Mouse (Mus musculus) heart, embryonic 16.5 days (tissue): ENCODE data around the gene Ltbp2. TPM values are rescaled to one million over a fixed set of nuclear protein-coding genes. Genes with fewer than 3 reads are reported as not detected.

Source experiments
- ATAC-seq: fragments of 200-750 bp; cut with Nextera tagmentation; replicated peaks from 2 replicates; pipeline ENCODE4 v1.8.0; 2017; ENCODE audit warnings: moderate number of reproducible peaks; ENCODE audit not compliant: insufficient read depth, low FRiP score; ENCODE audit errors: extremely low read depth
- H3K27ac ChIP-seq: fragments of 300-500 bp; sonication (generic); 2 replicates; pipeline ENCODE4 v1.5.1; 2014; ENCODE audit warnings: mild to moderate bottlenecking, low read length, control low read depth, moderate library complexity
- H3K27me3 ChIP-seq: fragments of 300-500 bp; sonication (generic); 2 replicates; pipeline ENCODE4 v1.6.1; 2014; ENCODE audit warnings: low read length, mixed read lengths; ENCODE audit not compliant: control insufficient read depth, insufficient read depth
- H3K36me3 ChIP-seq: fragments of 300-500 bp; sonication (generic); 2 replicates; pipeline ENCODE4 v1.6.1; 2014; ENCODE audit not compliant: control insufficient read depth, insufficient read depth
- H3K4me1 ChIP-seq: fragments of 300-500 bp; sonication (generic); 2 replicates; pipeline ENCODE4 v1.6.1; 2014; ENCODE audit warnings: low read length, mixed read lengths; ENCODE audit not compliant: control insufficient read depth, insufficient read depth
- H3K4me2 ChIP-seq: fragments of 300-500 bp; sonication (generic); 2 replicates; pipeline ENCODE4 v1.6.1; 2014; ENCODE audit warnings: low read depth, mild to moderate bottlenecking, control low read depth, low read length
- H3K4me3 ChIP-seq: fragments of 300-500 bp; sonication (generic); 2 replicates; pipeline ENCODE4 v1.5.1; 2014; ENCODE audit warnings: mild to moderate bottlenecking, control low read depth, low read length
- H3K9ac ChIP-seq: fragments of 300-500 bp; sonication (generic); 2 replicates; pipeline ENCODE4 v1.6.1; 2014; ENCODE audit warnings: low read length, control low read depth
- H3K9me3 ChIP-seq: fragments of 300-500 bp; sonication (generic); replicated peaks from 2 replicates; pipeline ENCODE4 v1.6.1; 2016; ENCODE audit warnings: low read length; ENCODE audit not compliant: control insufficient read depth
- WGBS: fragments of 180-500 bp; shearing (Covaris S2); extraction: QIAGEN DNeasy Blood & Tissue Kit; methylation state at CpG from one replicate; pipeline ENCODE4 v1.1.7; 2014; 5-methylcytosine and 5-hydroxymethylcytosine counted together
- polyA plus RNA-seq: library from polyadenylated mRNA; unstranded; fragments of >200 nt; fragmentation: Nextera tagmentation; extraction: Ambion mirVana; gene quantifications from 2 replicates; pipeline ENCODE4 v1.2.1, GENCODE M21; 2015

Gene Ltbp2
- polyA plus RNA-seq, 1 experiment from 2014 or later, result 5.9 TPM

DNA sequence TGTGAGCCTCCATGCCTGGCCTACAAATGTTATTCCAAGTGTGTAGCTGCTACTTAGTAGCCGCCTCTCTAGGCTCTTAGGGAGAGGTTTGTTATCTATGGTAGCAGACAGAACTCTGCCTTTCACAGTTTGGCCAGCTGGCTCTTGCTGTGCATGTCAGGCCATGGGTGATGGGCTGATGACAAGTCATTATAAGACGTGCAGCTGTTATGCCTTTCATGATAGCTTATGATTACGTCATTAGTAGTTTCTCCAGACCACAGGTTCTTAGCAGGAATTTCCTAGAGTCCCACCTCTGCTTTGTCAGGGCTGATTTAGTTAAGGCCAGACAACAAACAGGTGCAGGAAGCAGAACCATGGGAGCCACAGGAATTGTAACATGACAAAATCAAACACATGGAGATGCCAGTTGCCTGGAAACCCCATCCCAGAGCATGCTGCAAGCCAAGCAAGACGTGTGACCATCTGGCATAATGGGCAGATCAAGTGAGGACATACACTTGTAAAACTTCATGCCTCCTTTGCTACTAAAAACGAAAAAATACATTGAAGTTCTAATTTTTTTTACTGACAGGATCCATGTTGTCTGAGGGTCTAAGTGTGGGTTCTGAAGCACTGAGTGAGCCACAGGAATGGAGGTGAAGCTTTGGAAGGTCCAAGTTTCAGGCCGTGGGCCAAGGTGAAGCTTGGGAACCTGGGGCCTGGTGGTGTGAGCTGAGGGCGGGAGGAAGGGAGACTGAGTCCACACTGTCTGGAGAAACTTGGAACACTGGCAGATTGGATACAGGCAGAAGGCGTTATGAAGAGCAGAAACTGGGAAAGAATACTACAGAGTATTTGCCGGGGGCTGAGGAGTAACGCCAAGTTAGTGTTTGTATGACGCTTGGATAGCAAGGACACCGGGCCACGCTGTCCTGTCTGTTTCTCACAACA lies 56.8 kb downstream of the Ltbp2 start:
- no peaks in the 10 kb centered on the region for H3K36me3 ChIP-seq
- ATAC-seq, result no peak
- no peaks in the 10 kb centered on the region for H3K9me3 ChIP-seq
- H3K27ac ChIP-seq, result no peak overlapping the region
- peaks cover 31% of the 10 kb centered on the region for H3K27me3 ChIP-seq
- H3K4me2 ChIP-seq, result no peak overlapping the region
- 65% methylated on average over 13 of the region's 13 CpGs for WGBS
- H3K9ac ChIP-seq, result no peak overlapping the region
- H3K4me3 ChIP-seq, result no peak overlapping the region
- no peaks in the 10 kb centered on the region for H3K4me1 ChIP-seq

DNA sequence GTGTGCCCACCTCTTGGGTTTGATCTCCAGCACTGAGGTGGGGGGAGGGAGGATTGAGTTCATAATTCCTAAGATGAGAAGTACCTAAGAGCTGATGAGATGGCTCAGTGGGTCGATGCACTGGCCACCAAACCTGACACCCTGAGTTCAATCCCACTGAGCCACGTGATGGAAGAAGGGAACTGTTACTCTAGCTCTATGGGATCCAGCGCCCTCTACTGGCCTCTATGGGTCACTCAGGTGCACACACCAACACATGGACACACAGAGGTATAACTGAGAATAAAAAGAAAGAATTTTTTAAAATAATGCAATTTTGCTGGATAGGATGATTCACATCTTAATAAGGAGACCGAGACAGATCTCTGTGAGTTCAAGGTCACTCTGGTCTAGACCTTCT lies 57.8 kb downstream of the Ltbp2 start:
- H3K27ac ChIP-seq, result no peak overlapping the region
- H3K36me3 ChIP-seq, result no peaks in the 10 kb centered on the region
- no peak overlapping the region for H3K9ac ChIP-seq
- H3K27me3 ChIP-seq, result peaks cover 39% of the 10 kb centered on the region
- H3K9me3 ChIP-seq, result no peaks in the 10 kb centered on the region
- 62% methylated on average over 4 of the region's 4 CpGs for WGBS
- no peak overlapping the region for H3K4me2 ChIP-seq
- no peak for ATAC-seq
- no peak overlapping the region for H3K4me3 ChIP-seq
- no peaks in the 10 kb centered on the region for H3K4me1 ChIP-seq

DNA sequence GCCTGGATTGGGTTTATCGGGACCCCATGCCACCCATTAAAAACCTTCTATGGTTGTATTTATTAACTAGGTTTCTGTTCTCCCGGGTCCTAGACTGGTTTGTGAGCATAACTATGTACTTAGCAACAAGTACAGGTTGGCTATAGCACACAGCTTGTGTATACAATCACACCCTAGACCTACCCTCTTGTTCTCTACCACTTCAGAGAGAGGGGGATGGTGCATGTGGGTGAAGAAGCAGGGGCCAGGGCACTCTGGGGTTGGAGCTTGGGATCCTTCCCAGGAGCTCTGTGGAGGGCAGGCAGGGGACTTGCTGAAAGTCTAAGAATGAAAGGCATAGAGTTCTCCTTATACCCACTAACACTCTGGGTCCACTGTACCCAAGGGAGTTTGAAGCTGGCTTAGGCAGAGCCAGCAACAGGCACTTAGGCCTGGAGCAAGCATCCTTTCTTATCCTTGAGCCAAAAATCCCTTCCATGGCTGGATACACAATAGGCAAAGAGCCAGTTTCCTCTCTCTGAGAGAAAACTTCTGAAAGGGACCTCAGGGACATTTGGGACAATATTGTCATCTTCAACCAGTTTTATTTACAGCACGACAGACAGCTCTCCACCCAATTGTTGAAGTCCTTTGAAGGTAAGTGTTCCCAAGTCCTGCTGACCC lies 61.5 kb downstream of the Ltbp2 start:
- Histone ChIP-seq H3K36me3 (no peaks in the 10 kb centered on the region), H3K9me3 (no peaks in the 10 kb centered on the region), H3K4me3 (no peak overlapping the region), H3K27ac (no peak overlapping the region), H3K4me1 (no peaks in the 10 kb centered on the region), H3K9ac (no peak overlapping the region), H3K27me3 (peaks cover 31% of the 10 kb centered on the region), H3K4me2 (no peak overlapping the region)
- ATAC-seq, result no peak
- 71% methylated on average over 3 of the region's 3 CpGs for WGBS

DNA sequence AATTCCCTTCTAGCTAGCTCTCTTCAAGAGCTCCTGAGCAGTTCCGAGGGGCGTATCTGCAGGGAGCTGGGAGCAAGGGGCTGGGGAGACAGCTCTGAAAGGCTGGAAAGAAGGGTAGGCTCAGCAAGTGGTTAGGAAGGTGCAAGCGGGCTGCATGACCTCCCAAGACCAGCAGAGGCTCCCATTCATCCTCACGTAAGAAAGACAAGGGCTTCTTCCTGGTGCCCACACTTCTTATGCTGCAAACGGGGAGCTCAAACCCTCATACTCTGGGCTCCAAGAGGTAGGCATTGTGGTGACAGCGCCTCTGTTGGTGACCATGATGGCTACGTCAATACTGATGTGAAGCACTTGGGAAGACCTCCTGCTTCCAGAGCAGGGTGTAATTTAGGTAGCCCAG lies 62.6 kb downstream of the Ltbp2 start:
- peaks cover 37% of the 10 kb centered on the region for H3K27me3 ChIP-seq
- no peaks in the 10 kb centered on the region for H3K36me3 ChIP-seq
- H3K4me3 ChIP-seq, result no peak overlapping the region
- no peak overlapping the region for H3K4me2 ChIP-seq
- no peak overlapping the region for H3K9ac ChIP-seq
- no peak for ATAC-seq
- no peaks in the 10 kb centered on the region for H3K9me3 ChIP-seq
- H3K27ac ChIP-seq, result no peak overlapping the region
- no peaks in the 10 kb centered on the region for H3K4me1 ChIP-seq
- 43% methylated on average over 7 of the region's 7 CpGs for WGBS

DNA sequence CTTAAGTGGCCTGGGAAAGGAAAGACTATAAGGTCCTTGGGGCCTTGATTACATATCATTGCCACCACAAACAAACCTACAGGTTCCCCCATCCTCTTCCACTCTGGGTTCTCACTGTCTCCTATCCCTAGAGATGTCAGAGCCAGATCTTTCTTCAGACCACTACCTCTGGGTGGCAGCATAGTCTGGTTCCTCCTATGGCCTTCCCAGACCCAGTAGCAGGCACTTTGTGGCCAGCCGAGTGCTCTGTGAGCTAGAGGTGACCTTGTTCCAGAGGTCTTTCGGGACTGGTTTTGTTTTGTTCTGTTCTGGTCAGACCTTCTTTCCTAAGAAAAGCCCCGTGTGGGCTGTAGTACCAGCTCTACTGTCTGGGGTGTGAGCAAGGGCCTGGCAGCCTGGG lies 64.3 kb downstream of the Ltbp2 start:
- no peak overlapping the region for H3K9ac ChIP-seq
- H3K4me3 ChIP-seq, result no peak overlapping the region
- 46% methylated on average over 3 of the region's 3 CpGs for WGBS
- H3K9me3 ChIP-seq, result no peaks in the 10 kb centered on the region
- H3K4me2 ChIP-seq, result no peak overlapping the region
- no peak overlapping the region for H3K27ac ChIP-seq
- H3K36me3 ChIP-seq, result no peaks in the 10 kb centered on the region
- H3K27me3 ChIP-seq, result peaks cover 55% of the 10 kb centered on the region
- no peak for ATAC-seq
- no peaks in the 10 kb centered on the region for H3K4me1 ChIP-seq

DNA sequence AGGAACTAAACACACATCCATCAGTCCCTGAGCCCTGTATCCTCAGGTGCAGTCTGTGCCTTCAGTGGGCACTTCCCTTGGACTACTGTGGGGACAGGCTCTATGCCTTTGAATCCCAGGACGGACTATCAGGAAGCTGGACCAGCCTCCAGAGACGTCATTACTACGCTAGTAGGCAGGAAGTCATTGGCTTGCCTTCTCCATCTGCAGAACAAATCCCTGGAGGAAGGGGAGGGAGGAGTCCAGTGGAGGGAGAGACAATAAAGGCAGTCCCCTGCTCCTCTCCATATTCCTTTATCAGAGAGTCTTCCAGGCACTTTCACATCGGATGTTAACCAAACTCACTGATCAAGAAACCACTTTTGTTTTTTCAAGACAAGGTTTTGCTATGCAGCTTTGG lies 64.8 kb downstream of the Ltbp2 start:
- peaks cover 60% of the 10 kb centered on the region for H3K27me3 ChIP-seq

DNA sequence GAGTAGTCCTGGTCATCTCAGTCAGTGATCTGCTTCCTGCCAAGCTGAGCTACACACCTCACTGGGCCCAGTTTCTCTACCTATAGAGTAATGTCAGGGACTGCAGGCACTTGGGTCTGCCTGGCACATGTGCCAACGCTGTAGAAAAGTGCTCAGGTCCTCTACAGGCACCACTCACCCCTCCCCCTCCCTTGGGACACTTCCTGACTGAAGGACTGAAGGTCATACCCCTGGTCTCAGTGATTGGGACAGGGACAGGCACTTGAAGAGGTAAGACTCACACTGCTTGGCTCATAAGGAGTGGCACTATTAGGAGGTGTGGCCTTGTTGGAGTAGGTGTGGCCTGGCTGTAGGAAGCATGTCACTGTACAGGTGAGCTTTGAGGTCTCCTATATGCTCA lies 65.5 kb downstream of the Ltbp2 start:
- H3K27ac ChIP-seq, result no peak overlapping the region
- no peak for ATAC-seq
- H3K4me2 ChIP-seq, result no peak overlapping the region
- H3K9ac ChIP-seq, result no peak overlapping the region
- H3K27me3 ChIP-seq, result peaks cover 66% of the 10 kb centered on the region
- no peaks in the 10 kb centered on the region for H3K9me3 ChIP-seq
- no peak overlapping the region for H3K4me3 ChIP-seq
- 65% methylated on average over 1 of the region's 1 CpGs for WGBS
- H3K4me1 ChIP-seq, result 0 out of 2 replicates have a peak, but pooled peaks cover 4% of the 10 kb centered on the region
- H3K36me3 ChIP-seq, result no peaks in the 10 kb centered on the region

More for the DNA sequence above, 64.8 kb downstream of the Ltbp2 start:
- Histone ChIP-seq H3K4me1 (0 out of 2 replicates have a peak, but pooled peaks cover 2% of the 10 kb centered on the region), H3K4me3 (no peak overlapping the region), H3K4me2 (no peak overlapping the region), H3K9me3 (no peaks in the 10 kb centered on the region), H3K9ac (no peak overlapping the region), H3K27ac (no peak overlapping the region), H3K36me3 (no peaks in the 10 kb centered on the region)
- 46% methylated on average over 4 of the region's 4 CpGs for WGBS
- ATAC-seq, result 0 out of 2 replicates have a peak, but pooled peaks have one; percentile 35

DNA sequence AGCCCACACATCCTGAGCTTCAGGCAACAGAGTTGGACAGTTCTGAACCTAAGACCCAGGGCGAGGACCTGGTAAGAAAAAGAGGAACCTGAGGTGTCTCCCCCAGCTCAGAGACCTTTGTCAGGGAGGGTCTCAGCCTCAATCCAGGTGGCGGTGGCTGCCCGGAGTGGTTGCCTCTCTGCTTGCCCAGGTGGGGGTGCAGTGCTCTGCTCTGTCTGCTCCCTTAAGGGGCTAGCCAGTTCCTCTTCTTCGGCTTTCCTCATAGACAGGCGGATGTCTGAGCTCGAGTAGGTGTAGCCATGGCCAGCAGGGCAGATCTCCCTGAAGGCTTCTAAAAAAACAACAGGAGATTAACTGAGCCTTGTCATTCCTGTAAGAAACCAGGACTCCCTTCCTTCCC lies 67.3 kb downstream of the Ltbp2 start:
- no peak overlapping the region for H3K4me3 ChIP-seq
- no peak overlapping the region for H3K27ac ChIP-seq
- peaks cover 9% of the 10 kb centered on the region; the same call in 1 of the 2 replicates for H3K4me1 ChIP-seq
- peaks cover 67% of the 10 kb centered on the region for H3K27me3 ChIP-seq
- no peaks in the 10 kb centered on the region for H3K9me3 ChIP-seq
- no peak overlapping the region for H3K9ac ChIP-seq
- ATAC-seq, result no peak
- H3K36me3 ChIP-seq, result no peaks in the 10 kb centered on the region
- WGBS, result 62% methylated on average over 6 of the region's 6 CpGs
- H3K4me2 ChIP-seq, result no peak overlapping the region

DNA sequence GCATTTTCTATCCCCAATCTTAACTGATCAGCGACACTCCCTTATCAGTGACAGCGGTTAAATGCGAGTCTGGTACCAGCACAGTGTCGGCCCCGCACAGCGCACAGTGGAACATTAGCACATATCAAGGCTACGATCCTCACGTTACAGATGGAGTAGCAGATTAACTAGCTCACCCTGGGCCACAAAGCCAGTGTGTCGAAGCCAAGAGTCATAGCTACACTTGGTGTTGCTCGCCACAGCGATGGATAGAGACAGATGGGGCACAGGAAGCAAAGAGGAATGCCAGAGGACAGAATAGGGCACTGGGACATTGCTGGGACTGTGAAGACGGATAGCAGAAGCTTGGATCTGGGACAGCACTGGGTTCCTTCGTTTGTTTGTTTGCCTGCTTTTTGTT lies 69.0 kb downstream of the Ltbp2 start:
- ATAC-seq, result no peak
- H3K4me1 ChIP-seq, result peaks cover 9% of the 10 kb centered on the region; the same call in 1 of the 2 replicates
- WGBS, result 69% methylated on average over 13 of the region's 13 CpGs
- H3K4me2 ChIP-seq, result no peak overlapping the region
- H3K9ac ChIP-seq, result no peak overlapping the region
- peaks cover 80% of the 10 kb centered on the region for H3K27me3 ChIP-seq
- H3K9me3 ChIP-seq, result no peaks in the 10 kb centered on the region
- H3K36me3 ChIP-seq, result no peaks in the 10 kb centered on the region
- H3K27ac ChIP-seq, result no peak overlapping the region
- no peak overlapping the region for H3K4me3 ChIP-seq
